Mouse (Mus musculus) urinary bladder, adult 18-20 months (tissue): Measurements from ENCODE around the gene Sertad2.
A peak's percentile ranks its signal among the peaks of the same experiment; 100 is the strongest.

Experiments used
- DNase-seq, 2 experiments: peaks; one replicate each; pipeline ENCODE4 v3.0.0; 2022; ENCODE audit warnings: low spot score in 2 of 2, mixed read lengths in 2 of 2

The Sertad2 gene

DNA sequence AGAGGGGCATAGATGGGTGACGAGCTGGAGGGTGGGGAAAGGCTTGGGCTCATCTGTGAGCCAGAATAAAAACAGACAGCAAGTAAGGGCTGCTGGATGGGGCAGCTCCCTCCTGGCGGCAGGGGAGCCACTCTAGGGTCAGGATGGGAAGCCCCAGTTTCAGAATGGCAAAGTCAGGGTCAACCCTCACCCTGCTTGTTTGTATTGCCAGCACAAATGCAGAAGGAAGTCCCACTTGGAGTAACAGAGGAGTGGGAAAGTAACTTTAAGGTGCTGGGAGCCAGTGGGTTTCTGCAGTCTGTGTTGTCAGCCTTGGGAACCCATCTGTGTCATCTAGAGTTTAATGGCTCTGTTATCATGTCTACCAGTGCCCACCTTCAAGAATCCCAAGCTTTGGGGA lies 136.3 kb downstream of the Sertad2 start:
- no peak for DNase-seq

DNA sequence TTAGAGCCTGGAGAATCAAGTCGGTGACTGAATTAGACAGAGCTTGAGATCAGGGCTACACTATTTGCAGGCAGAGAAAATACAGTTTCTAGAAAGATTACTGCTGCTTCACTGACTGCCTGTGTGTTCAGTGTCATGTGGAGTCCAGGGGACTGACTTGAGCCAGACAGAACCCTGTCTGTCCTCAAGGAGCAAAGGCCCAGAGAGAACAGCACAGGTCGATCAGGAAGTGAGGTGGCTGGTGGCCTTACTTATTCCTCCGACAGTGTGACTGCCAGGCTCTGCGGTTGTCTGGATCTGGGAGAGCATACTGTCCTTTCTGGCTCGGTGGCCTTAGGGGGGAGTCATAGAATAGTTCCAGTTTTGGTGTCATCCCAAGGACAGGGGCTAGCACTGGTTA lies 137.7 kb downstream of the Sertad2 start:
- DNase-seq = no peak

DNA sequence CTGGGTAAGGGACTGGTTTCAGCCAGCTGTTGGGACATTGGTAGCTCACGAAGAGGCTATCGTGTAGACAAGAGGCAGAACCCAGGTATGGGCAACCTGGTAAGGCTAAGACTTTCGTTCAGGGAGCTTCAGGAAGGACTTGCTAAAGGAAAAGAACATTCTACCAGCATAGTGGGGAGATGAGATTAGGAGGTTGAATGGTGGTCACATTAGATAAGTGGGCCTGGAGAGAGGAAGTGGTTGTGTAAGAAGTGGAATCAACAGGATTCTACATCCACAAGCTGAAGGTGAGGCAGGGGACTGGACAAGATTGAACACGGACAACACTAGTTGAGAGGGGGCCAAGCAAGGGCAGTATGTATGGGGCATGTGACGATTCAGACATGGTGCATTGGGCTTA lies 138.6 kb downstream of the Sertad2 start:
- DNase-seq = no peak

- DNase-seq = peak; percentile 18 to 38
Measured at GRCm38 (mm10) chr11:20691000-20691399, 147.9 kb downstream of the Sertad2 start.
